In genomic region chr4:133625621-133626071, GRCm38 (mm10) we compare ENCODE assay signal across 8 mouse cellular contexts. TPM values are rescaled to one million over a fixed set of nuclear protein-coding genes. Genes with fewer than 3 reads are reported as not detected.
DNase-seq lines count a peak whose midpoint lies in the region; ATAC-seq lines count a peak whose summit lies in the region.

No protein-coding gene starts in this region.

- no peaks in the 10 kb centered on the region for H3K9me3 ChIP-seq in forebrain, embryonic 16.5 days (ENCODE audit: control insufficient read depth, low read length)
- no peaks in the 10 kb centered on the region for H3K9me3 ChIP-seq in forebrain, embryonic 11.5 days (ENCODE audit: control insufficient read depth, low read length)

- no peaks in the 10 kb centered on the region; the same call in 1 of the 2 replicates for H3K4me1 ChIP-seq in forebrain, embryonic 16.5 days (replicated peaks; ENCODE audit: control insufficient read depth, insufficient read depth, low read length)
- H3K4me1 ChIP-seq in forebrain, embryonic 11.5 days (replicated peaks; ENCODE audit: control insufficient read depth, insufficient read depth, low read length) = no peaks in the 10 kb centered on the region

- H3K27me3 ChIP-seq in forebrain, embryonic 16.5 days (replicated peaks; ENCODE audit: control insufficient read depth, insufficient read depth, low read length) = no peaks in the 10 kb centered on the region
- H3K27me3 ChIP-seq in forebrain, embryonic 11.5 days (ENCODE audit: control insufficient read depth, insufficient read depth, low read length) = no peaks in the 10 kb centered on the region

- 66% methylated on average over 11 of the region's 11 CpGs for WGBS in forebrain, embryonic 16.5 days
- WGBS in forebrain, embryonic 11.5 days = 64% methylated on average over 11 of the region's 11 CpGs

- intact Hi-C loops in heart, postnatal 25 days (cut with DNase I) = no loop called here
- intact Hi-C loops in left cerebral cortex, postnatal 25 days (cut with DNase I) = no loop called here
- intact Hi-C loops in left cerebral cortex, postnatal 36 days (cut with DNase I) = no loop called here

- H3K27ac ChIP-seq in forebrain, embryonic 16.5 days (ENCODE audit: low read length) = peak overlapping the region; percentile 28; the same call in 1 of the 2 replicates
- no peak overlapping the region for H3K27ac ChIP-seq in forebrain, embryonic 11.5 days (ENCODE audit: low read depth, low read length)

- H3K36me3 ChIP-seq in forebrain, embryonic 16.5 days (ENCODE audit: control insufficient read depth, insufficient read depth) = peaks cover 9% of the 10 kb centered on the region
- no peaks in the 10 kb centered on the region for H3K36me3 ChIP-seq in forebrain, embryonic 11.5 days (ENCODE audit: control insufficient read depth, insufficient read depth, low read length)

- H3K9ac ChIP-seq in forebrain, embryonic 16.5 days (replicated peaks; ENCODE audit: low read depth, low read length) = no peak overlapping the region
- H3K9ac ChIP-seq in forebrain, embryonic 11.5 days (ENCODE audit: low read length) = no peak overlapping the region

- H3K4me2 ChIP-seq in forebrain, embryonic 16.5 days (ENCODE audit: low read length) = no peak overlapping the region
- no peak overlapping the region for H3K4me2 ChIP-seq in forebrain, embryonic 11.5 days (ENCODE audit: low read depth, low read length, severe bottlenecking)

- no peak overlapping the region for H3K4me3 ChIP-seq in forebrain, embryonic 16.5 days (replicated peaks; ENCODE audit: low read length)
- no peak overlapping the region for H3K4me3 ChIP-seq in forebrain, embryonic 11.5 days (ENCODE audit: low read depth, low read length)

- no peak for DNase-seq in forebrain, embryonic 11.5 days (ENCODE audit: low spot score)
- DNase-seq in adrenal gland, postnatal 36 days = peak; percentile 51 to 73
- peak; percentile 63 for DNase-seq in heart, postnatal 25 days (ENCODE audit: low spot score)
- peak; percentile 39 for DNase-seq in liver
- peak; percentile 72 to 73 for DNase-seq in spleen, adult 18-20 months
- no peak for DNase-seq in left cerebral cortex, postnatal 25 days (ENCODE audit: low spot score in 2 of 2)
- no peak for DNase-seq in left cerebral cortex, postnatal 36 days (ENCODE audit: low spot score in 2 of 2)

- ATAC-seq in forebrain, embryonic 16.5 days = no peak
- ATAC-seq in forebrain, embryonic 11.5 days (replicated peaks; ENCODE audit: low FRiP score) = no peak

RNA-seq across cellular contexts. Expression of gene Sfn, which starts 23.7 kb away (rescaled TPM):
- 1.0 and 1.6 TPM in 2 replicates for polyA plus RNA-seq in forebrain, embryonic 16.5 days (2015; fragmentation: Nextera tagmentation; extraction: Ambion mirVana)
- 11.6 and 15.7 TPM in 2 replicates for polyA plus RNA-seq in forebrain, embryonic 11.5 days (2014; fragmentation: Nextera tagmentation; extraction: Ambion mirVana)
- total RNA-seq in adrenal gland, postnatal 36 days (2021) = 1 to 10 TPM; 1.2 to 1.4 TPM
- 1 to 10 TPM; 1.5 TPM for total RNA-seq in heart, postnatal 25 days (2021)
- 1 to 10 TPM; 1.3 to 1.9 TPM for total RNA-seq in left cerebral cortex, postnatal 25 days (2021)
- total RNA-seq in left cerebral cortex, postnatal 36 days (2021) = 1 to 10 TPM; 1.9 to 2.5 TPM

RNA-seq across cellular contexts. Expression of gene Zdhhc18, which starts 24.3 kb away (rescaled TPM):
- polyA plus RNA-seq in forebrain, embryonic 16.5 days (2015; fragmentation: Nextera tagmentation; extraction: Ambion mirVana) = 3.5 and 4.5 TPM in 2 replicates
- polyA plus RNA-seq in forebrain, embryonic 11.5 days (2014; fragmentation: Nextera tagmentation; extraction: Ambion mirVana) = 4.8 and 6.3 TPM in 2 replicates
- 10 to 100 TPM; 15.2 to 24.9 TPM for total RNA-seq in adrenal gland, postnatal 36 days (2021)
- 10 to 100 TPM; 18.7 to 20.1 TPM for total RNA-seq in heart, postnatal 25 days (2021)
- 10 to 100 TPM; 30.9 to 40.6 TPM for total RNA-seq in left cerebral cortex, postnatal 25 days (2021)
- 10 to 100 TPM; 37.6 to 40.6 TPM for total RNA-seq in left cerebral cortex, postnatal 36 days (2021)

RNA-seq across cellular contexts. Expression of gene Gpn2, which starts 41.5 kb away (rescaled TPM):
- 21.4 and 22.9 TPM in 2 replicates for polyA plus RNA-seq in forebrain, embryonic 16.5 days (2015; fragmentation: Nextera tagmentation; extraction: Ambion mirVana)
- polyA plus RNA-seq in forebrain, embryonic 11.5 days (2014; fragmentation: Nextera tagmentation; extraction: Ambion mirVana) = 28.6 and 31.8 TPM in 2 replicates
- total RNA-seq in adrenal gland, postnatal 36 days (2021) = 10 to 100 TPM; 16.4 to 21.4 TPM
- total RNA-seq in heart, postnatal 25 days (2021) = 1 to 10 TPM; 6.4 to 6.8 TPM
- total RNA-seq in left cerebral cortex, postnatal 25 days (2021) = 10 to 100 TPM in 1 of 2 experiments, 1 to 10 TPM in 1; 9.8 to 10.9 TPM
- total RNA-seq in left cerebral cortex, postnatal 36 days (2021) = 10 to 100 TPM in 1 of 2 experiments, 1 to 10 TPM in 1; 9.5 to 10.7 TPM

RNA-seq across cellular contexts. Expression of gene Pigv, which starts 46.8 kb away (rescaled TPM):
- 14.7 and 15.5 TPM in 2 replicates for polyA plus RNA-seq in forebrain, embryonic 16.5 days (2015; fragmentation: Nextera tagmentation; extraction: Ambion mirVana)
- 17.2 and 17.8 TPM in 2 replicates for polyA plus RNA-seq in forebrain, embryonic 11.5 days (2014; fragmentation: Nextera tagmentation; extraction: Ambion mirVana)
- 10 to 100 TPM; 17.7 to 20.8 TPM for total RNA-seq in adrenal gland, postnatal 36 days (2021)
- total RNA-seq in heart, postnatal 25 days (2021) = 10 to 100 TPM; 10.6 to 11.2 TPM
- 1 to 10 TPM; 6.9 to 7.4 TPM for total RNA-seq in left cerebral cortex, postnatal 25 days (2021)
- total RNA-seq in left cerebral cortex, postnatal 36 days (2021) = 1 to 10 TPM; 8.3 to 9.6 TPM

RNA-seq across cellular contexts. Expression of gene Gpatch3, which starts 51.1 kb away (rescaled TPM):
- 5.3 and 7.0 TPM in 2 replicates for polyA plus RNA-seq in forebrain, embryonic 16.5 days (2015; fragmentation: Nextera tagmentation; extraction: Ambion mirVana)
- 9.2 and 9.3 TPM in 2 replicates for polyA plus RNA-seq in forebrain, embryonic 11.5 days (2014; fragmentation: Nextera tagmentation; extraction: Ambion mirVana)
- 1 to 10 TPM; 4.8 to 5.7 TPM for total RNA-seq in adrenal gland, postnatal 36 days (2021)
- 1 to 10 TPM; 4.7 to 5.3 TPM for total RNA-seq in heart, postnatal 25 days (2021)
- 1 to 10 TPM; 6.5 to 7.3 TPM for total RNA-seq in left cerebral cortex, postnatal 25 days (2021)
- total RNA-seq in left cerebral cortex, postnatal 36 days (2021) = 10 to 100 TPM in 1 of 2 experiments, 1 to 10 TPM in 1; 9.2 to 10.3 TPM

Comparison
In these comparisons a context has a peak if more than half of its experiments do, and no peak if none do; other contexts are left out.
1. DNase-seq: peak in adrenal gland, postnatal 36 days (2 of 2), heart, postnatal 25 days (single experiment), liver (single experiment) and spleen, adult 18-20 months (2 of 2); none in forebrain, embryonic 11.5 days (single experiment), left cerebral cortex, postnatal 25 days (0 of 2) and left cerebral cortex, postnatal 36 days (0 of 2).